Comparison of ENCODE assay signal across 26 mouse cellular contexts in the genomic region with DNA sequence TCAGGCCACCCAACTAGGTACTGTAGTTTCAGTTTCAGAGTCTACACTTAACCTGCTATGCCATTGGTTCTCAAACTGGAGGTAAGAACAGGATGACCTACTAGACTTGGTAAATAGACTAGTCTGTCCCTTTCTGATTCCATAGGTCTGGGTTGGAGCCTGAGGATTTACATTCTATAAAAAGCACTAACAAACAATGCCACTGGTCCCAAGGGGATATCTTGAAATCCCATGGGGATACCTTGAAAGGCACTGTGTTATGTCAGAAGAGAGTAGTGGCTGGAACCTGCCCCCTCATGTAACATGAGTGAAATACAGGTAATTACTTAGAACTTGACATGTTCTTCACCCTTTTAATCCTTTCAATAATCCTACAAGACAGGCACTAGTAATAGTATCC.
"Had no signal": no experiment of that assay in that cellular context is flagged by ENCODE, and none has a peak within 500 bp of the region (broad histone marks: within the 10 kb centered on the region; RNA-seq: fewer than 3 reads in every experiment).

No protein-coding gene starts in this region.

- H3K27ac ChIP-seq: heart, adult 2 months; heart, embryonic 13.5 days; heart, embryonic 15.5 days; hindbrain, embryonic 15.5 days; hindbrain, postnatal 0 days; intestine, embryonic 15.5 days; layer of hippocampus, adult 2 months; left cerebral cortex, adult 2 months; limb, embryonic 10.5 days; limb, embryonic 12.5 days; liver, embryonic 13.5 days had no signal

- H3K9ac ChIP-seq: heart, embryonic 13.5 days; heart, embryonic 15.5 days; hindbrain, embryonic 15.5 days; intestine, embryonic 15.5 days; limb, embryonic 12.5 days; liver, embryonic 13.5 days had no signal

- ATAC-seq: hindbrain, postnatal 0 days; inflammation-experienced regulatory T-cells, adult 6 months; intestine, embryonic 15.5 days; intestine, postnatal 0 days had no signal

- DNase-seq: gastrocnemius, postnatal 14 days; gastrocnemius, postnatal 36 days; heart, adult 11 months; heart, adult 2 months; heart, postnatal 14 days; heart, postnatal 36 days; kidney, adult 18-20 months; kidney, adult 8-10 months; kidney, postnatal 10 days; kidney, postnatal 25 days; kidney, postnatal 4 days; liver; liver, embryonic 13.5 days had no signal

- H3K4me2 ChIP-seq: heart, embryonic 11.5 days; heart, embryonic 13.5 days; heart, embryonic 15.5 days; hindbrain, embryonic 15.5 days; intestine, embryonic 15.5 days; limb, embryonic 12.5 days; liver, embryonic 11.5 days; liver, embryonic 13.5 days had no signal

- H3K27me3 ChIP-seq: heart, embryonic 13.5 days; heart, embryonic 15.5 days; hindbrain, embryonic 15.5 days; intestine, embryonic 15.5 days; limb, embryonic 12.5 days; liver, embryonic 13.5 days had no signal

- H3K9me3 ChIP-seq: heart, embryonic 13.5 days; heart, embryonic 15.5 days; hindbrain, embryonic 15.5 days; intestine, embryonic 15.5 days; limb, embryonic 10.5 days; limb, embryonic 12.5 days; liver, embryonic 13.5 days had no signal

- H3K4me3 ChIP-seq: heart, adult 2 months; heart, embryonic 13.5 days; heart, embryonic 15.5 days; hindbrain, embryonic 15.5 days; intestine, embryonic 15.5 days; layer of hippocampus, adult 2 months; left cerebral cortex, adult 2 months; limb, embryonic 10.5 days; limb, embryonic 12.5 days; liver, embryonic 13.5 days had no signal

- H3K4me1 ChIP-seq: heart, embryonic 15.5 days; intestine, embryonic 15.5 days; limb, embryonic 12.5 days had no signal
